25 mouse cellular contexts compared by ENCODE assay signal in genomic region chr1:193348261-193348962, GRCm38 (mm10). TPM values are rescaled to one million over a fixed set of nuclear protein-coding genes. Genes with fewer than 3 reads are reported as not detected.
DNase-seq lines count a peak whose midpoint lies in the region; ATAC-seq and TF ChIP-seq lines count a peak whose summit lies in the region.
"Had no signal": no experiment of that assay in that cellular context is flagged by ENCODE, and none has a peak within 500 bp of the region (broad histone marks: within the 10 kb centered on the region; RNA-seq: fewer than 3 reads in every experiment).

No protein-coding gene starts in this region.

- DNase-seq in gastrocnemius, adult 2 months = no peak
- DNase-seq in gastrocnemius, postnatal 4 days (ENCODE audit: low spot score in 2 of 2) = no peak
- peak; percentile 30 to 57 for DNase-seq in thymus, postnatal 36 days
- DNase-seq in thymus, postnatal 0 days (ENCODE audit: low spot score) = no peak
- DNase-seq in cerebellum, postnatal 25 days = peak; percentile 61 to 64
- no peak for DNase-seq in lung, postnatal 10 days
- DNase-seq: adrenal gland, postnatal 14 days; gastrocnemius, postnatal 36 days; heart, postnatal 14 days; lung, adult 2 months; lung, postnatal 36 days; right cerebral cortex, postnatal 25 days had no signal

- no peak for TF ChIP-seq CTCF in gastrocnemius, adult 2 months (IDR thresholded peaks at IDR 0.05)

- peak; percentile 21; the same call in 1 of the 2 replicates for ATAC-seq in megakaryocyte progenitor cell, adult 5-6 weeks (replicated peaks; ENCODE audit: poor library complexity)
- ATAC-seq in CD4-positive, CD25-positive, alpha-beta regulatory T cell, adult 4 months = no peak
- ATAC-seq: forebrain, embryonic 15.5 days; intestine, postnatal 0 days; liver, embryonic 12.5 days had no signal

- H3K27ac ChIP-seq in gastrocnemius, adult 2 months = peak overlapping the region; percentile 13
- H3K27ac ChIP-seq: embryonic facial prominence, embryonic 12.5 days; forebrain, embryonic 15.5 days; hindbrain, embryonic 15.5 days; kidney, postnatal 0 days; left cerebral cortex, adult 2 months; liver, embryonic 12.5 days had no signal

- intact Hi-C loops in gastrocnemius, adult 2 months (cut with DNase I) = no loop called here

- no peak overlapping the region for H3K4me3 ChIP-seq in gastrocnemius, adult 2 months
- H3K4me3 ChIP-seq: embryonic facial prominence, embryonic 12.5 days; forebrain, embryonic 15.5 days; heart, embryonic 12.5 days; hindbrain, embryonic 15.5 days; left cerebral cortex, adult 2 months; liver, embryonic 12.5 days had no signal

RNA-seq across cellular contexts. Expression of gene Camk1g, which starts 21.7 kb away (rescaled TPM):
- total RNA-seq in gastrocnemius, adult 2 months (2021) = under 1 TPM in 1 of 2 experiments, not detected in 1; 0.22 TPM
- 1 to 10 TPM; 1.0 to 1.2 TPM for total RNA-seq in gastrocnemius, postnatal 4 days (2021)
- 1.0 and 2.6 TPM in 2 replicates for polyA plus RNA-seq in thymus, postnatal 0 days (2015; fragmentation: Nextera tagmentation; extraction: Ambion mirVana)
- total RNA-seq in megakaryocyte progenitor cell, adult 5-6 weeks (2015) = not detected in 2 replicates
- total RNA-seq in megakaryocyte progenitor cell, adult 5-6 weeks (2017) = not detected in 2 replicates
- not detected for polyA plus RNA-seq in CD4-positive, CD25-positive, alpha-beta regulatory T cell, adult 4 months (2017; shearing (Covaris generic))
- total RNA-seq: CH12.LX; MEL; neutrophil, adult 5-6 weeks had no signal

Comparison
In these comparisons a context has a peak if more than half of its experiments do, and no peak if none do; other contexts are left out.
1. DNase-seq: peak in thymus, postnatal 36 days (2 of 2) and cerebellum, postnatal 25 days (2 of 2); none in gastrocnemius, adult 2 months (single experiment), gastrocnemius, postnatal 4 days (0 of 2), thymus, postnatal 0 days (single experiment) and lung, postnatal 10 days (single experiment).